24 mouse cellular contexts compared by ENCODE assay signal in genomic region chr15:92759001-92759400, GRCm38 (mm10).
DNase-seq lines count a peak whose midpoint lies in the region; ATAC-seq and TF ChIP-seq lines count a peak whose summit lies in the region.
"Had no signal": no experiment of that assay in that cellular context is flagged by ENCODE, and none has a peak within 500 bp of the region (broad histone marks: within the 10 kb centered on the region; RNA-seq: fewer than 3 reads in every experiment).

No protein-coding gene starts in this region.

- WGBS in hindbrain, embryonic 13.5 days = 77% methylated on average over 8 of the region's 8 CpGs
- 68% methylated on average over 8 of the region's 8 CpGs for WGBS in hindbrain, embryonic 16.5 days
- 42% methylated on average over 8 of the region's 8 CpGs for WGBS in lung, embryonic 14.5 days

- ATAC-seq in hindbrain, embryonic 13.5 days (ENCODE audit: low FRiP score) = no peak
- no peak for ATAC-seq in hindbrain, embryonic 16.5 days
- ATAC-seq in lung, embryonic 14.5 days (ENCODE audit: insufficient read depth) = no peak
- no peak for ATAC-seq in activated CD4-positive, CD25-positive, alpha-beta regulatory T cell, adult 4 months
- ATAC-seq: forebrain, embryonic 13.5 days; forebrain, embryonic 15.5 days; forebrain, postnatal 0 days; Patski had no signal

- peaks cover 7% of the 10 kb centered on the region for H3K4me1 ChIP-seq in hindbrain, embryonic 13.5 days (replicated peaks)
- H3K4me1 ChIP-seq in hindbrain, embryonic 16.5 days (ENCODE audit: control insufficient read depth, insufficient read depth, low read depth, low read length) = peaks cover 2% of the 10 kb centered on the region
- no peaks in the 10 kb centered on the region for H3K4me1 ChIP-seq in lung, embryonic 14.5 days (ENCODE audit: insufficient read depth)
- H3K4me1 ChIP-seq: embryonic facial prominence, embryonic 10.5 days; embryonic facial prominence, embryonic 12.5 days had no signal

- peak; percentile 5 for DNase-seq in lung, embryonic 14.5 days
- no peak for DNase-seq in lung, postnatal 14 days
- DNase-seq in Muller cell, postnatal 12 days (ENCODE audit: inconsistent ontology term) = peak; percentile 66
- DNase-seq in retina, embryonic 14.5 days (ENCODE audit: low spot score) = peak; percentile 57
- DNase-seq in spleen, postnatal 10 days (ENCODE audit: low spot score in 2 of 2) = no peak
- DNase-seq: adrenal gland, adult 2 months; adrenal gland, postnatal 10 days; adrenal gland, postnatal 25 days; cerebellum, adult 11 months; cerebellum, adult 18-20 months; cerebellum, adult 8-10 months; cerebellum, adult 9-11 months; cerebellum, postnatal 14 days; cerebellum, postnatal 36 days; embryo, embryonic 11 days; forebrain, postnatal 0 days had no signal

- no peak overlapping the region for H3K4me2 ChIP-seq in hindbrain, embryonic 13.5 days
- H3K4me2 ChIP-seq in hindbrain, embryonic 16.5 days (ENCODE audit: low read length) = no peak overlapping the region
- H3K4me2 ChIP-seq in lung, embryonic 14.5 days = no peak overlapping the region
- H3K4me2 ChIP-seq: embryonic facial prominence, embryonic 12.5 days; forebrain, embryonic 13.5 days; forebrain, embryonic 15.5 days had no signal

- no peak overlapping the region for H3K9ac ChIP-seq in hindbrain, embryonic 13.5 days
- no peak overlapping the region for H3K9ac ChIP-seq in hindbrain, embryonic 16.5 days (ENCODE audit: low read depth, low read length)
- no peak overlapping the region for H3K9ac ChIP-seq in lung, embryonic 14.5 days
- H3K9ac ChIP-seq: embryonic facial prominence, embryonic 12.5 days; forebrain, embryonic 13.5 days; forebrain, embryonic 15.5 days; forebrain, postnatal 0 days had no signal

- no peaks in the 10 kb centered on the region for H3K27me3 ChIP-seq in hindbrain, embryonic 13.5 days
- no peaks in the 10 kb centered on the region for H3K27me3 ChIP-seq in hindbrain, embryonic 16.5 days (replicated peaks; ENCODE audit: control insufficient read depth, insufficient read depth, low read length)
- H3K27me3 ChIP-seq in lung, embryonic 14.5 days (ENCODE audit: insufficient read depth, low read length) = no peaks in the 10 kb centered on the region
- H3K27me3 ChIP-seq: embryonic facial prominence, embryonic 12.5 days; forebrain, embryonic 13.5 days; forebrain, embryonic 15.5 days had no signal

- H3K36me3 ChIP-seq in hindbrain, embryonic 13.5 days = no peaks in the 10 kb centered on the region
- no peaks in the 10 kb centered on the region for H3K36me3 ChIP-seq in hindbrain, embryonic 16.5 days (ENCODE audit: control insufficient read depth, insufficient read depth, low read length)
- H3K36me3 ChIP-seq in lung, embryonic 14.5 days (ENCODE audit: insufficient read depth) = no peaks in the 10 kb centered on the region
- H3K36me3 ChIP-seq: embryonic facial prominence, embryonic 10.5 days; embryonic facial prominence, embryonic 12.5 days; forebrain, embryonic 15.5 days had no signal

- no peak overlapping the region for H3K4me3 ChIP-seq in hindbrain, embryonic 13.5 days
- no peak overlapping the region for H3K4me3 ChIP-seq in hindbrain, embryonic 16.5 days (ENCODE audit: low read length)
- H3K4me3 ChIP-seq in lung, embryonic 14.5 days (ENCODE audit: low read depth, low read length) = no peak overlapping the region
- H3K4me3 ChIP-seq: embryonic facial prominence, embryonic 10.5 days; embryonic facial prominence, embryonic 12.5 days; forebrain, embryonic 13.5 days; forebrain, embryonic 15.5 days had no signal

- 0 out of 2 replicates have a peak overlapping the region, but pooled peaks have one; percentile 9 for H3K27ac ChIP-seq in hindbrain, embryonic 13.5 days
- H3K27ac ChIP-seq in hindbrain, embryonic 16.5 days (ENCODE audit: low read depth, low read length) = no peak overlapping the region
- no peak overlapping the region for H3K27ac ChIP-seq in lung, embryonic 14.5 days (ENCODE audit: low read depth)
- H3K27ac ChIP-seq: embryonic facial prominence, embryonic 10.5 days; embryonic facial prominence, embryonic 12.5 days; forebrain, embryonic 13.5 days; forebrain, embryonic 15.5 days had no signal

- no peak for TF ChIP-seq CTCF in lung, embryonic 14.5 days (IDR thresholded peaks at IDR 0.05; ENCODE audit: low read depth)

- H3K9me3 ChIP-seq in hindbrain, embryonic 13.5 days = no peaks in the 10 kb centered on the region
- no peaks in the 10 kb centered on the region for H3K9me3 ChIP-seq in hindbrain, embryonic 16.5 days (ENCODE audit: control insufficient read depth, low read length)
- H3K9me3 ChIP-seq in lung, embryonic 14.5 days (ENCODE audit: low read depth, low read length) = no peaks in the 10 kb centered on the region
- H3K9me3 ChIP-seq: embryonic facial prominence, embryonic 10.5 days; embryonic facial prominence, embryonic 12.5 days; forebrain, embryonic 13.5 days; forebrain, embryonic 15.5 days had no signal

Comparison
In these comparisons a context has a peak if more than half of its experiments do, and no peak if none do; other contexts are left out.
1. DNase-seq: peak in lung, embryonic 14.5 days (single experiment), Muller cell, postnatal 12 days (single experiment) and retina, embryonic 14.5 days (single experiment); none in lung, postnatal 14 days (single experiment) and spleen, postnatal 10 days (0 of 2).